Mouse (Mus musculus) G1E (cell line): ENCODE results near the gene Dazap2.

Experiments used
- CTCF ChIP-seq: IDR thresholded peaks from 2 replicates; pipeline ENCODE4 v1.5.1; 2012; ENCODE audit warnings: low read depth, low read length, inconsistent platforms, mixed read lengths
- GATA1 ChIP-seq: IDR thresholded peaks from 2 replicates; pipeline ENCODE4 v1.6.1; 2012; ENCODE audit warnings: borderline replicate concordance, low read length, inconsistent platforms, mixed read lengths
- GATA2 ChIP-seq: IDR thresholded peaks from 2 replicates; pipeline ENCODE4 v1.6.1; 2012; ENCODE audit warnings: low read depth, low read length, inconsistent platforms, borderline replicate concordance
- POLR2AphosphoS5 ChIP-seq: IDR thresholded peaks from 2 replicates; pipeline ENCODE4 v1.6.1; 2012; ENCODE audit warnings: low read depth, low read length, inconsistent platforms; ENCODE audit not compliant: insufficient replicate concordance
- TAL1 ChIP-seq: conservative IDR thresholded peaks from 2 replicates; pipeline ENCODE4 v1.6.1; 2012; ENCODE audit warnings: low read depth, low read length, inconsistent platforms, mixed read lengths

GRCm38 (mm10) chr15:100614996-100615824, at the start of gene Dazap2:
- no peak for TF ChIP-seq CTCF
- TF ChIP-seq TAL1: no peak
- TF ChIP-seq POLR2AphosphoS5: no peak
- TF ChIP-seq GATA1: no peak
- TF ChIP-seq GATA2: no peak
